Mouse (Mus musculus): ENCODE data around the gene Aamdc.

Aamdc gene

GRCm38 (mm10) chr7:97514786-97515185 is 64.5 kb downstream of the Aamdc start:
- no peak for DNase-seq (ENCODE audit: low spot score)

GRCm38 (mm10) chr7:97500555-97501209 is 78.6 kb downstream of the Aamdc start:
- DNase-seq (ENCODE audit: low spot score) = no peak
